Mouse (Mus musculus) WW6 (cell line): ENCODE results near the gene Mrtfa.

ENCODE experiments used
- DNase-seq: peaks from one replicate; pipeline ENCODE4 v3.0.0-alpha.2; 2013; ENCODE audit warnings: low read depth, low spot score

Mrtfa gene

DNA sequence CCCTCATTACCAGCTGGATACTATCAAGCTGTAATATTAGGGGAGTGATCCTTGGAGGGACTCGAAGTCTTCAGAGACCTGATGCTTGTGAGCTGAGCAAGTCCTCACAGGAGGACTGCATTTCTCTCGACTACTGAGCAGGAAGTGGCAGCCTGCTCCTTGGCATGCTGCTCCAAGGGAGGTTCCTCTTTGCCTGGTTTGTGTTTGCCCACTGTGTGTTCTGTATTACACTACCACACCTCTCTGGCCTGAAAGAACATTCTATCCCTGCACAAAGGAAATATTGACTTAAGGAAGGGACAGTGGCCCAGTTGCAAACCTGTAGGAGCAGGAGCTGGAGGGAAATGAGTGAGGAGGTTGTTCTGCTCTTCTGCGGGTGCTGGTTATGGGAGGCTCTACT is 200.8 kb downstream of the Mrtfa start:
- no peak for DNase-seq

DNA sequence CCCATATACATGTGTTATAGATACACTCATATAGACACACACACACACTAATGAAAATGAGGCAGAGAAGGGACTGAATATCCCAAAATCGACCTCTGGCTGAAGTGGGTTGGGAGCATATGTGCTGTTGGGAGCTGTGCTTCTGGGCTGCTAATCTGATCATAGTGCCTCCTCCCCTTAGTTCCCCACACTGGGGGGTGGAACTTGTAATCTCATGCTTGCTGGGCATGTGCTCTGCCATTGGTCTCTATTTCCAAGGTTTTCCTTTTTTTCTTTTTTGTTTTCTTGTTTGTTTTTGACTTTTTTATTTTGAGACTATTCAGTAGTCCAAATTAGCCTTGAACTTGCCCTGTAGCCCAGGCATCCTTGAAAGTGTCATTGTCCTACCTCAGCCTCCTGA is 202.2 kb downstream of the Mrtfa start:
- DNase-seq = no peak

DNA sequence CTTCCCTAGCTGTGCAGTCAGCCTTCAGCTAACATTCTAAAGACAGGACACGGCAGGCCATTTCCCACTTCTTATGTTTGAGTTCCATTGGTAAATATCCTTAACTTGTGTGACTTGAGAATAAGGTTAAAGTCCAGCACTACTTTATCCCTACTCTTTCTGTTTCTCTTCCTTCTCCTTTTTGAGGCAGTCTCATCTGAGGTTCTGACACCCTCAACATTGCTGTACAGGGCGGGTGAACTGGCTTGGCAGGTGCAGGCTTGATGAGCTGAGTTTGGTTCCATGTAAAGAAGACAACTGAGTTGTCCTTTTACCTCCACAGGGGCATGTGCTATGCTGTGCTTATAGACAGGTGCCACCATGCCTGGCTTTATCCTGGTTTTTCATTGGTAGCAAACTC is 207.3 kb downstream of the Mrtfa start:
- DNase-seq = no peak

DNA sequence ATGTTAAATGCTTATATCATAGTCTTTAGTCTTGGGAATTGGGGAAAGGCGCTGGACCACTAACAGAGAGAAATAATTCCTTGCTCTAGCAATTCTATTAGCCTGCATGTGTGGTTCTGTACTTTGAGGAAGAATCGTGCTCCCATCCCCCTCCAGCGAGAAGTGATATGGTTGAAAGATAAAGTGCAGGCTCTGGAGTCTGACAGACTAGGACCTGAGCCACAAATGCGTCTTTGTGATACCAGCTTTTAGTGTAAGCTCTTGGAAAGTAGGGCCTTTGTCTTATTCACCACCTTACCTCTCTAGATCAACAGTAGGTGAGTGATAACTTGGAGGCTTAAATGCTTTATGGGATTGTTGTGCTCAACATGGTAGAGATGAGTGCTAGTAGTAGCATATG is 209.4 kb downstream of the Mrtfa start:
- DNase-seq = no peak

DNA sequence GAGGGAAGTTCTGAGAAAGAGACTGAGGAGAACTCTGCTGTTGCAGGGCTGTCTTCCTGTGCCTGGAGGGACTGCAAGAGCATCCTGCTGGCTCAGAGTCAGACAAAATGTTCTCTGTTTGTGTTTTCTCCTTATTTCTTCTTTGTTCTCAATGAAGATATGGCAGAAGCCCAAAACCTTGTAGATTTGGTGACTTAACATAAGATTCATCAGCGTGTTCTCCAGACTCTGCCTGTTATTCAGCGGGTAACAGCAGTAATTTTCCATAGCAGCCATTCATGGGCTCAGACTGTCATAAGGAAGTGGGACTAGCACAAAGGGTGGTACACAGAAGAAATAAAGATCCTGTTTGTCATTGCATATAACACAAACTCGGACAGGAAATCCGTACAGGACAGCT is 210.9 kb downstream of the Mrtfa start:
- DNase-seq = no peak

DNA sequence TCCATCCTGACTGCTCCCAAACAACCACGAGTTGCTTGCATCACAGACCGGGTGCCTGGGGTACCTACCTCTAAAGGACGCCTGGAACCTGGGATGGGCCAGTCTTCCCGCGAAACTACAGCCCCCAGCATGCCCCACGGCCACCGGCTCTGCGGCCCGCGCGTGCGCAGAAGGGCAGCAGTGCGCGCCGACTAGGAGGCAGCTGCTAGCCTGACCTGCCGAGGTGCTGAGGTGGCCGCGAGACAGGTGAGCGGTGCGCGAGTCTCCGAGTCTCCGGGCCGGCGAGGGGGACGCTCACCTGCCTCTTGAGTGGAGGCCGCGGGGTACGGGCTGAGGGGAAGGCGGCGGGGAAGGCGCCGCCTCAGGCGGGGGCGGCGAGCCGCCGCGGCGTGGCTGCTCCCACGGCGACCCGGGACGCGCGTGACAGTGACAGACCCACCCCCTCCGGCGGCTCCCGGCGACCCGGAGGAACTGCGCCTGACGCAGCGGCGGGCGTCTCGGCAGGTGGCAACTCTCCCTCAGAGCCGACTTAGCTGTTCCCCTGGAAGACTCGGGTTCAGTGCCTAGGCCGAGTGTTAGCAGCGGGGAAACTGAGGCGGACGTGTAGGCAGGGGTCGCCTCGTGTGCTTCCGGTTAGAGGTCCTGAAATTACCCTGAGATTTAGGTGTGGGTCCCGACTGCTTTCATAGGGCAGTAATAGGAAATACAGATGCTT is 212.8 kb downstream of the Mrtfa start, which contains the start of gene Sgsm3:
Gene Sgsm3, plus strand, starts transcription at position 146 of the 715 bp plus-strand sequence.
- DNase-seq = peak; percentile 74

DNA sequence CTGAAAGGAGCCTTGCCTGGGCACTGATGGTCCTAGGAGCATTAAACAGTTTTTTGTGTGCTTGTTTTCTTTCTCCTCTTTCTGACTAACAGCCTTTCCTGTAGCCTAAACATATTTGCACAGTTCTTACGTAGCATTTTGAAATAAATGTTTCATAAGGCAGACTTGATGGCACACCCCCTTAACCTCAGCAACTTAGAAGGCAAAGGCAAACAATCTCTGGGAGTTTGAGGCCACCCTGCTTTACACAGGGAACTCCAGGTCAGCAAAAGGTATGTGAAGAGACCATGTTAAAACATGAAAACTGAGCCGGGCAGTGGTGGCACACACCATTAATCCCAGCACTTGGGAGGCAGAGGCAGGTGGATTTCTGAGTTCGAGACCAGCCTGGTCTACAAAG is 214.9 kb downstream of the Mrtfa start:
- DNase-seq = no peak

DNA sequence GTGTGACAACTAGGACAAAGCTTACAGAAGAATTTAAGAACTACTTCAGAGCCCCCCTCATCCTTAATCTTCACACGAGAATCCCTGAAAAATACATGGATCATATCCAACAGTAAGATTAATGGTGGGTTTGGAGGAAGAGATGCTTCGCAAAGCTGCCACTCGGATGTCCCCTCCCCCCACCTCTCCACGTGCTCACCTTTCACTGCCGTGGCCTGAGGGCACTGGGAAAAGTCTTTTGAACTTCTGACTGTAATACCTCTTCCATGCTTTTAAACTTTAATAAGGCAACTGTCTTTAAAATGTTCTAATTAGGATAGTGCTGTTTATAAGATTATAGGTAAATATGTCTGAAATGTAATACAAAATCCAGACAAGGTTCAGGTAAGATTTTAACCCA is 216.2 kb downstream of the Mrtfa start:
- no peak for DNase-seq

DNA sequence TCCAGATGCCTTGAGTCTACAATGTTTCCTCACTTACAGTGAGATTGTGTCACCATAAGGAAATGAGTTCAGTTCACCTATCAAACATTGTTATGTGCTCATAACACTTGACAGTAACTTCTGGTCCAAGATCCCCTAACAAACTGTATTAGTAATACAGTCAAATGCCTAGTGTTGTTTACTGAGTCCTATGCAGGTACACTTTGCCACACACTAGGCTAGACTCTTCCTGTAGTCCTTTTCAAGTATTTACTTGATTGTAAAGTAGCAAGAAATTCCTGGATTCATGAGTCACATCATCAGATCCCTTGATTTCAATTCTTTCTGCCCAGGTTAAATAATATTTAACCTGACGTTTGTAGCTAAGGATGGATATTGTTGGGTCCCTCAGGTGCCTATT is 221.2 kb downstream of the Mrtfa start:
- DNase-seq = no peak
